Mouse (Mus musculus) cortical plate, adult 2 months (tissue): ENCODE results near the gene Pax6.

ENCODE experiments used
- CTCF ChIP-seq: fragments of 200-500 bp; IDR thresholded peaks from 2 replicates; pipeline ENCODE4 v1.5.1; 2011; ENCODE audit warnings: mild to moderate bottlenecking, control low read depth, low read length; ENCODE audit not compliant: insufficient read depth; ENCODE audit errors: extremely low read depth
- POLR2A ChIP-seq: fragments of 200-500 bp; IDR thresholded peaks from 2 replicates; pipeline ENCODE4 v1.6.1; 2011; ENCODE audit warnings: mild to moderate bottlenecking, low read length, control low read depth; ENCODE audit not compliant: insufficient read depth; ENCODE audit errors: extremely low read depth

DNA sequence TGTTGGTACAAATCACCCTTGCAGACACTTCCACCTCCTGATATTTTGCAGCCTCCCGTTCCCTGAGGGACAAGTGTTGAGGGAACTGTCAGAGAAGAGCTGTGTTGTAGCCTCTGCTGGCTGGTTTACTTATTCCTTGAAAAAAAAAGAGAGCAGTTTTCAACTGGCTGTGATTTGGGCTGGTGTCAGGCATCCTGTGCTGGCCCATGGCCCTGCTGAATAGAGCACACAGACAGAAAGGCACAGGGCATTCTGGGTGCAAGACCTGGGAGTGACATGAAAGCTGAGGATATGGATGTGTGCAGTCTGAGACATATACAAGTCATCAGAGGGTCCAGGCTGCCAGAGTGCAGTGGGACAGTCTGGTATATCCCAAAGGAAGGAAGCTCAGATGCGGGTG lies 29.9 kb downstream of the Pax6 start:
- TF ChIP-seq POLR2A, result no peak
- no peak for TF ChIP-seq CTCF
